Mouse (Mus musculus): ENCODE measurements around the gene Gatad2a. TPM values are rescaled to one million over a fixed set of nuclear protein-coding genes. Genes with fewer than 3 reads are reported as not detected.
A peak's percentile ranks its signal among the peaks of the same experiment; 100 is the strongest.

Gene Gatad2a
- polyA plus RNA-seq, 2 experiments: 18.3 to 22.7 TPM

DNA sequence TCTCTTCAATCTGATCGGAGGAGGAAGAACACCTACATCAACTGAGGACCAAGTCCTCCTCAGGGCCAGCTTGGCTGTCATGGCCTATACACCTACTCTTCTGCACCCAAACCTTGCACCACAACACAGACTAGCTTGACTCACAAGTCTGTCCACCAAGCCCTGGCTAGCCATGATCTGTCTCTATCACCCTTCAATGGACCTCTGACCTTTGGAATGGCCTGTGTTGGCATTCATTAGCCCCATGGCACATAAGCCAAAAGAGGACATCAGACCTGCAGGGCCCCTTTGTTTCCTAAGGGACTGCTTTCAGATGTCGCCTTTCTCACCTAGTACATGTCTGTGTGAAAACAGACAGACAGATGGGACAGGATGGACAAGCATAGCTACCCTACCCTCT is 75.0 kb downstream of the Gatad2a start:
- no peak overlapping the region; a peak in 1 of 4 replicates for H3K4me3 ChIP-seq (ENCODE audit: insufficient read depth in 1 of 2, low read depth in 2 of 2, low read length in 2 of 2)
- DNase-seq (ENCODE audit: low read depth in 3 of 3, low spot score in 3 of 3) (no peak), ATAC-seq (ENCODE audit: insufficient read depth) (no peak)
- peaks cover 17% of the 10 kb centered on the region for H3K36me3 ChIP-seq (replicated peaks; ENCODE audit: control insufficient read depth, insufficient read depth, low read depth)
- peak overlapping the region; percentile 83 for H3K27ac ChIP-seq
- peaks cover 46 to 60% of the 10 kb centered on the region in 2 experiments for H3K4me1 ChIP-seq (replicated peaks; ENCODE audit: control insufficient read depth in 2 of 2, insufficient read depth in 2 of 2, low read length in 1 of 2)
- TF ChIP-seq EP300 (IDR thresholded peaks at IDR 0.05; ENCODE audit: low read depth): no peak
- peak overlapping the region; percentile 65 for H3K4me2 ChIP-seq (ENCODE audit: low read depth)
- no peaks in the 10 kb centered on the region for H3K27me3 ChIP-seq (ENCODE audit: control insufficient read depth, insufficient read depth, low read length)
- peak overlapping the region; percentile 58; the same call in 1 of the 2 replicates for H3K9ac ChIP-seq (replicated peaks)
- H3K9me3 ChIP-seq (ENCODE audit: control insufficient read depth, low read length): no peaks in the 10 kb centered on the region
- WGBS (ENCODE audit: insufficient replicate concordance): 75% methylated on average over 2 of the region's 2 CpGs

- Histone ChIP-seq H3K9ac (replicated peaks) (peak overlapping the region; percentile 58), H3K27me3 (ENCODE audit: control insufficient read depth, insufficient read depth, low read length) (no peaks in the 10 kb centered on the region), H3K4me2 (ENCODE audit: low read depth) (peak overlapping the region; percentile 65), H3K4me3 (ENCODE audit: insufficient read depth in 1 of 2, low read depth in 2 of 2, low read length in 2 of 2) (peak overlapping the region in 1 of 2 experiments; percentile 18; a peak in 3 of 4 replicates), H3K27ac (peak overlapping the region; percentile 83), H3K36me3 (replicated peaks; ENCODE audit: control insufficient read depth, insufficient read depth, low read depth) (peaks cover 27% of the 10 kb centered on the region), H3K4me1 (replicated peaks; ENCODE audit: control insufficient read depth in 2 of 2, insufficient read depth in 2 of 2, low read length in 1 of 2) (peaks cover 46 to 55% of the 10 kb centered on the region in 2 experiments), H3K9me3 (ENCODE audit: control insufficient read depth, low read length) (no peaks in the 10 kb centered on the region)
- TF ChIP-seq CTCF (IDR thresholded peaks at IDR 0.05; ENCODE audit: low read depth): no peak
- peak; percentile 33; the same call in 1 of the 2 replicates for TF ChIP-seq EP300 (IDR thresholded peaks at IDR 0.05; ENCODE audit: low read depth)
- peak; percentile 72 for ATAC-seq (ENCODE audit: insufficient read depth)
- DNase-seq (ENCODE audit: low read depth in 3 of 3, low spot score in 3 of 3): peak; percentile 52 to 95 (median 56)
- WGBS (ENCODE audit: insufficient replicate concordance): 30% methylated on average over 11 of the region's 11 CpGs
These were observed 76.1 kb downstream of the Gatad2a start for GRCm38 (mm10) chr8:69919876-69920662.

GRCm38 (mm10) chr8:69919010-69919409 is 77.2 kb downstream of the Gatad2a start:
- H3K27ac ChIP-seq: peak overlapping the region; percentile 83
- WGBS (ENCODE audit: insufficient replicate concordance): 39% methylated on average over 1 of the region's 1 CpGs
- H3K4me3 ChIP-seq (ENCODE audit: insufficient read depth in 1 of 2, low read depth in 2 of 2, low read length in 2 of 2): no peak overlapping the region
- peak; percentile 71 to 83 (median 71) for DNase-seq (ENCODE audit: low read depth in 3 of 3, low spot score in 3 of 3)
- ATAC-seq (ENCODE audit: insufficient read depth): peak; percentile 50
- TF ChIP-seq CTCF (IDR thresholded peaks at IDR 0.05; ENCODE audit: low read depth): peak; percentile 95
- TF ChIP-seq EP300 (IDR thresholded peaks at IDR 0.05; ENCODE audit: low read depth): no peak
- no peaks in the 10 kb centered on the region for H3K9me3 ChIP-seq (ENCODE audit: control insufficient read depth, low read length)
- peaks cover 36% of the 10 kb centered on the region for H3K36me3 ChIP-seq (replicated peaks; ENCODE audit: control insufficient read depth, insufficient read depth, low read depth)
- peaks cover 36 to 47% of the 10 kb centered on the region in 2 experiments for H3K4me1 ChIP-seq (replicated peaks; ENCODE audit: control insufficient read depth in 2 of 2, insufficient read depth in 2 of 2, low read length in 1 of 2)
- H3K9ac ChIP-seq (replicated peaks): no peak overlapping the region
- no peak overlapping the region for H3K4me2 ChIP-seq (ENCODE audit: low read depth)
- no peaks in the 10 kb centered on the region for H3K27me3 ChIP-seq (ENCODE audit: control insufficient read depth, insufficient read depth, low read length)

DNA sequence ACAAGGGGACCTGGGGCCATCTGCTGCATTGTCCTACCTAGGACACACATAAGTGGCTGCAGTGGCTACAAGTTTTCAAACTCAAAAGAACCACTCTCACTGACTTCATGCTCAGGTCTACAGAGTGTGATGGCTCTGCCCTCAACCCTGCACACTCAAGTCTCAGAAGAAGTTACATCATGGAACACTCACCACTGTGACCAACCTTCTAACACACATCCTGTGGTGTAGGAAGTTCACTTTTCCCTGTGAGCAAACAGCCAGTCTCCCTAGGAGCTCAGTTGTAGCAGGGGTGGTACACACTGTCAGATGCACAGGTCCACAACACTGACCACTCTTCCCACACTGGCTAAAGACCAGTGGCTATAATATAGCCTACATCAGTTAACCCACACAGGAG is 77.7 kb downstream of the Gatad2a start:
- no peak for ATAC-seq (ENCODE audit: insufficient read depth)
- Histone ChIP-seq H3K4me1 (replicated peaks; ENCODE audit: control insufficient read depth in 2 of 2, insufficient read depth in 2 of 2, low read length in 1 of 2) (peaks cover 31 to 42% of the 10 kb centered on the region in 2 experiments), H3K27me3 (ENCODE audit: control insufficient read depth, insufficient read depth, low read length) (no peaks in the 10 kb centered on the region), H3K9ac (replicated peaks) (no peak overlapping the region), H3K27ac (no peak overlapping the region), H3K4me3 (ENCODE audit: insufficient read depth in 1 of 2, low read depth in 2 of 2, low read length in 2 of 2) (no peak overlapping the region), H3K9me3 (ENCODE audit: control insufficient read depth, low read length) (no peaks in the 10 kb centered on the region), H3K36me3 (replicated peaks; ENCODE audit: control insufficient read depth, insufficient read depth, low read depth) (peaks cover 37% of the 10 kb centered on the region), H3K4me2 (ENCODE audit: low read depth) (no peak overlapping the region)
- no peak for DNase-seq (ENCODE audit: low read depth in 3 of 3, low spot score in 3 of 3)
- TF ChIP-seq CTCF (IDR thresholded peaks at IDR 0.05; ENCODE audit: low read depth): no peak

GRCm38 (mm10) chr8:69915748-69916147 is 80.4 kb downstream of the Gatad2a start:
- Histone ChIP-seq H3K4me3 (ENCODE audit: insufficient read depth in 1 of 2, low read depth in 2 of 2, low read length in 2 of 2) (no peak overlapping the region), H3K9me3 (ENCODE audit: control insufficient read depth, low read length) (no peaks in the 10 kb centered on the region), H3K36me3 (replicated peaks; ENCODE audit: control insufficient read depth, insufficient read depth, low read depth) (peaks cover 64% of the 10 kb centered on the region), H3K4me1 (replicated peaks; ENCODE audit: control insufficient read depth in 2 of 2, insufficient read depth in 2 of 2, low read length in 1 of 2) (peaks cover 17% of the 10 kb centered on the region in 2 experiments), H3K27ac (no peak overlapping the region), H3K27me3 (ENCODE audit: control insufficient read depth, insufficient read depth, low read length) (no peaks in the 10 kb centered on the region), H3K9ac (replicated peaks) (no peak overlapping the region), H3K4me2 (ENCODE audit: low read depth) (no peak overlapping the region)
- ATAC-seq (ENCODE audit: insufficient read depth) (no peak), DNase-seq (ENCODE audit: low read depth in 3 of 3, low spot score in 3 of 3) (no peak)
- TF ChIP-seq CTCF (IDR thresholded peaks at IDR 0.05; ENCODE audit: low read depth) (no peak), EP300 (IDR thresholded peaks at IDR 0.05; ENCODE audit: low read depth) (no peak)
- 64% methylated on average over 5 of the region's 5 CpGs for WGBS (ENCODE audit: insufficient replicate concordance)
